Comparison of ENCODE assay signal across 8 mouse cellular contexts in the genomic region with DNA sequence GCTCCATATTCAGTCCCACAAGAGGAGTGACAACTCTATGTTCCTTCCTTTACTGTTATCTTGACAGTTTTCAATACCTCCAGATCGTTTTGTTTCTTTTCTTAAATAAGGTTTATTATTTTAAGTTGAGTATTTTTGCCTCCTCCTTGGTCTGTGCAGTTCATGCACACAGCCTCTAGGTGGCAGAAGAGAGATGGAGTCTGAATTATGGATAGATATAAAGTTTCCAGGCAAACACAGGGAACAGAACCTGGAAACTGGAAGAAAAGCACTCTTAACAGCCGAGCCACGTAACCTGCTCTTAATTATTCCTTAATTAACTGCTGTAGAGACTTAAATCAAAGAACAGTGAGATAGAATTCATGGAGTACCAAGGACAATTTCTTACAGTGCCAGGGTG.
DNase-seq lines count a peak whose midpoint lies in the region; ATAC-seq lines count a peak whose summit lies in the region.

No protein-coding gene starts in this region.

- DNase-seq in CD4-positive, CD25-positive, alpha-beta regulatory T cell, adult 2 months (ENCODE audit: low read depth, low spot score) = peak; percentile 35
- peak; percentile 5 for DNase-seq in adrenal gland, postnatal 25 days
- peak; percentile 38 for DNase-seq in kidney, adult 18-20 months
- DNase-seq in left cerebral cortex, adult 11 months (ENCODE audit: low spot score) = peak; percentile 5
- DNase-seq in lung, postnatal 36 days = peak; percentile 46
- DNase-seq in right cerebral cortex, adult 2 months (ENCODE audit: low spot score in 2 of 2) = peak; percentile 31 to 34

- peak; percentile 71 for ATAC-seq in common myeloid progenitor, adult 5-6 weeks (replicated peaks; ENCODE audit: low read depth, poor library complexity, severe bottlenecking)
- ATAC-seq in granulocyte monocyte progenitor cell, adult 5-6 weeks (replicated peaks; ENCODE audit: poor library complexity, severe bottlenecking) = peak; percentile 66

Comparison
In these comparisons a context has a peak if more than half of its experiments do, and no peak if none do; other contexts are left out.
1. Peak in every context shown above with its lines: DNase-seq and ATAC-seq.